Mouse (Mus musculus) lung, adult 18-20 months (tissue): ENCODE data around the gene Ssna1.

ENCODE experiments used
- DNase-seq, 2 experiments: peaks; one replicate each; pipeline ENCODE4 v3.0.0; 2022; ENCODE audit warnings: mixed read lengths in 2 of 2

The Ssna1 gene

GRCm38 (mm10) chr2:25228431-25228889 lies 43.8 kb downstream of the Ssna1 start:
- DNase-seq, result peak; percentile 90 to 94

GRCm38 (mm10) chr2:25227406-25227805 lies 44.8 kb downstream of the Ssna1 start:
- DNase-seq, result no peak

GRCm38 (mm10) chr2:25226864-25227263 lies 45.4 kb downstream of the Ssna1 start:
- no peak for DNase-seq

GRCm38 (mm10) chr2:25225811-25226379 lies 46.3 kb downstream of the Ssna1 start:
- DNase-seq, result peak in 1 of 2 experiments; percentile 19

GRCm38 (mm10) chr2:25224766-25225752 lies 47.2 kb downstream of the Ssna1 start:
- DNase-seq, result peak; percentile 100

GRCm38 (mm10) chr2:25224492-25224765 lies 47.8 kb downstream of the Ssna1 start, which contains the start of gene Tubb4b:
TSS of gene Tubb4b (minus strand) at chr2:25224702.
- DNase-seq, result no peak

- peak; percentile 89 to 92 for DNase-seq
These were observed 48.4 kb downstream of the Ssna1 start for GRCm38 (mm10) chr2:25223681-25224491.

- DNase-seq, result no peak
These were observed 50.9 kb downstream of the Ssna1 start for GRCm38 (mm10) chr2:25221331-25221772.
